Mouse (Mus musculus): ENCODE data around the gene Zkscan6. TPM values are rescaled to one million over a fixed set of nuclear protein-coding genes. Genes with fewer than 3 reads are reported as not detected.
A peak's percentile ranks its signal among the peaks of the same experiment; 100 is the strongest.

The Zkscan6 gene
- total RNA-seq, 4 experiments from 2014 or later, result 11.1 to 12.9 (median 12.5) TPM

- DNase-seq (ENCODE audit: low spot score in 2 of 2), result no peak
Observed at GRCm38 (mm10) chr11:65812088-65812487, 5.1 kb downstream of the Zkscan6 start.

DNA sequence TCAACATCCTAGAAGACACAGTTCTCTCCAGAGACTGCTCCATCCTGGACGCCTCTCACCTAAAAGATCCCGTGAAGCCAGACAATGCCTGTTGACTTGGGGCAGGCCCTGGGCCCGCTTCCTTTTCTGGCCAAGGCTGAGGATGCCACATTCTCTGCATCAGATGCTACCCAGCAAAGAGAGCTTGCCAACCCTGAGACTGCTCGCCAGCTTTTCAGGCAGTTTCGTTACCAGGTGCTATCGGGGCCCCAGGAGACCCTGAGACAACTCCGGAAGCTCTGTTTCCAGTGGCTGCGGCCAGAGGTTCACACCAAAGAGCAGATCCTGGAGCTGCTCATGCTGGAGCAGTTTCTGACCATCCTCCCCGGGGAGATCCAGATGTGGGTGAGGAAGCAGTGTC, 7.4 kb downstream of the Zkscan6 start:
- no peak for DNase-seq (ENCODE audit: low spot score in 2 of 2)

DNA sequence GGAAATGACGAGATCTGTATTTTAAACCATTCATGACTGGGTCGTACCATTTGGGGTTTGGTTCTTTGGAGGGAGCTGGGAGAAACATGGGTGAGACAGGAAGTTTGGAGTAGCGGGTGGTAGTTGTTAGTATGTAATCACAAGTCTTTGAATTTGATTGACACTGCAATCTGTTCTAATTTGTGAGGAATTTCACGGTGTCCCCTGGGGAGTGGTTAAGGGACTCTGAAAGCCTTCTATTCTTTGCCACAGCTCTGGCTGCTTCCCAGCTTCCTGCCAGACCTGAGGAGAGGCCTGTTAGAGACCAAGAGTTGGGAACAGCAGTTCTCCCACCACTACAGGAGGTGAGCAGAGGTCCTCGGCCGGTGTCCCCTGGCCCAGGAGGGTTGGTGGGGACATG, 9.3 kb downstream of the Zkscan6 start:
- no peak for DNase-seq (ENCODE audit: low spot score in 2 of 2)

DNA sequence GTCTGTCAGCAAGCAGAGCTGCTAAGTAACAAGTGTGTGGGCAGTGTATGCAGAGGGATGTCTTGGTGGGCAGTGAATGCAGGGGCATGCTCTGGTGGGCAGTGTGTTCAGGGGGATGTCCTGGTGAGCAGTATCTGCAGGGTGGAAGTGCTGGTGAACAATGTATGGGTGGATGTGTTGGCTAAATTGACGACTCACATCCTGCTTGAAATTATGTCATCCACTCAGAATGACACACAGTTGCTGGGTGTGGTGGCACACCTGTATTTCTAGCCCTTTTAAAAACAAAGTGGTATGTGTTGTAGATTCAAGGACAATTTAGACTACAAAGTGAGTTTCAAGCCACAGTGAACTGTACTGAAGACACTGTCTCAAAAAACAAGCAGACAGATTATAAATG, 11.2 kb downstream of the Zkscan6 start:
- no peak for DNase-seq (ENCODE audit: low spot score in 2 of 2)

DNA sequence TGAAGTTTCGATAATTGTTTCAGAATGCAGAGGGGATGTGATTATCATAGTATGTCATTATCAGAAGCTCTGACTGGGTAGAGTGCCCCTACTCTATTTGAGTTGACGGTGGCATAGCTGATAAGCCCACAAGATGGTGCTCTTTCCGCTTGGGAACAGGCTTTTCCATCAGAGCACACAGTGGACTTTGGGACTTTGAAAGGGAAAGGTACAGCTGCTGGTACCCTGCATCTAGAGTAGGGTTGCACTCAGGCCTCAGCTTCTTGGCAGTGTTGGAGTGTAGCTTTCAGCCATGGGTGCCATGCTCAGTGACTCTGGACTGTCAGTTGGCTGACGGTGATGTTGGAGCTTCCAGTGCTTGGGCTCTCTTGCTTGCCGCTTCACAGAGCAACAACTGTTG, 13.3 kb downstream of the Zkscan6 start:
- no peak for DNase-seq (ENCODE audit: low spot score in 2 of 2)

DNA sequence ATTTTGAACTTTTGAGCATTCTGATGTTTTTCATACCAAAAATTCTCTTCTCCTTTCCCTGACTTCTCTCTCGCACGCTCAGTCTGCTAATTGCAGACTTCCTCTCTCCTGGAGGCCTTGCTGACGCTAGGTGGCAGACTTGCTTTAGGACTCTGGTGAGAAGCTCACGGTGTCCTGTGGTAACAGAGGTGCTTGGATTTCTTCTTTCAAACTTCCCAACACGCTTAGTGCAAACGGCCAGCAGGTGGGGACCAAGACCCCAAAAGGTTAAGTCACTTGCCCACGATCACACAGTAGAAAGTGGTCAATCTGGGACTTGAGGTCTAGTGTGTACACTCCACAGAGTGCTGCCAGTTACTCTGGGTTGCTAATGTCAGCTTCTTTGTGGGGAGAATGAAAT, 13.9 kb downstream of the Zkscan6 start:
- DNase-seq (ENCODE audit: low spot score in 2 of 2), result peak; percentile 23 to 38

- no peak for DNase-seq (ENCODE audit: low spot score in 2 of 2)
Observed at GRCm38 (mm10) chr11:65824556-65824955, 17.6 kb downstream of the Zkscan6 start.

DNA sequence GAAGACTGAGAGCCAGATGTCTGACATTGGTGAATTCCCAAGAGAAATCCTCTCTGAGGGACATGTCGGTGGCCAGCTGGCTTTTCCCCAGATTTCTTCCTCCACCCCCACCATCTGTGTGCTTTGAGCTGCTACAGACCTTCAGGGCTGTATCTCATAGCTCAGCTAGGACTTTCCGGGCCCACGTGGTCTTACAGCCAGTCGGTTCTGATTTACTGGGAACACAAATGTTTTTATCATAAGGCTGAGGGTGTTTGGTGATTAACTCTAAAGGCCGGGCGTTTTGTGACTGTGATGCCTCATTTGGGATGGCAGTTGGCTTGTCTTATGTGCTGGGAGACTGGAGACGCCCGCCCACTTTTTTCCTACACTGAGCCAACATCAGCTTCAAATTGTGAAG, 32.0 kb downstream of the Zkscan6 start:
- peak in 1 of 2 experiments; percentile 36 for DNase-seq (ENCODE audit: low spot score in 2 of 2)

GRCm38 (mm10) chr11:65846446-65846845, 39.5 kb downstream of the Zkscan6 start:
- DNase-seq (ENCODE audit: low spot score in 2 of 2), result no peak

DNA sequence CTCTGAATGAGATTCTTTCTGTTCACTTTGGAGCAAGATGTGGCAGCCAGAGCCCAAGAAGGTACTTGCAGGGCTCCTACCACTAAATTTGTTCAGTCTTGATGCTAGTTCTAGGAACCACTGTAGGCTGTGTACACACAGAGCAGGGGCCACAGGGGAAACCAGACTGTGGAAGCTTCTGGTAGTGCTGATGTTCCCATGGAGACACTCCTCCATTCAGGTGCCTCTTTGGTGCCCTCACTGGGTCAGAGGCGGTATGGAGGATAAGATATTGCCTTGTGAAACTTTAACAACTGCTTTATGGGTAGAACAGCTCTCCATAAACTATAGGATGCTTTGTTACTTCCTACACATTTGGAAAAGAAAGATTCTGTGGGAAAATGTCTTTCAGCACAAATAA, 45.1 kb downstream of the Zkscan6 start:
- DNase-seq (ENCODE audit: low spot score in 2 of 2), result no peak

GRCm38 (mm10) chr11:65861476-65861875, 54.5 kb downstream of the Zkscan6 start:
- DNase-seq (ENCODE audit: low spot score in 2 of 2), result no peak

- DNase-seq (ENCODE audit: low spot score in 2 of 2), result no peak
Observed at GRCm38 (mm10) chr11:65877146-65877775, 70.3 kb downstream of the Zkscan6 start.

Other genes with a start within 250 kb of the Zkscan6 start
- 100 to 1,000 TPM; 173 to 191 (median 185) TPM for gene Map2k4, start 18.9 kb upstream of the Zkscan6 start, total RNA-seq (2022)

All from left cerebral cortex, adult 8-10 months (tissue).